Mouse (Mus musculus) urinary bladder, postnatal 14 days (tissue): ENCODE measurements at regions not wholly inside any gene's neighbourhood (a gene's known extent, or its start where the extent isn't known, plus 50 kb on each side); places are given as distances from the start of the nearest gene placed in this dataset.

Source experiments
- DNase-seq: peaks from one replicate; pipeline ENCODE4 v3.0.0; 2021; ENCODE audit warnings: low spot score

DNA sequence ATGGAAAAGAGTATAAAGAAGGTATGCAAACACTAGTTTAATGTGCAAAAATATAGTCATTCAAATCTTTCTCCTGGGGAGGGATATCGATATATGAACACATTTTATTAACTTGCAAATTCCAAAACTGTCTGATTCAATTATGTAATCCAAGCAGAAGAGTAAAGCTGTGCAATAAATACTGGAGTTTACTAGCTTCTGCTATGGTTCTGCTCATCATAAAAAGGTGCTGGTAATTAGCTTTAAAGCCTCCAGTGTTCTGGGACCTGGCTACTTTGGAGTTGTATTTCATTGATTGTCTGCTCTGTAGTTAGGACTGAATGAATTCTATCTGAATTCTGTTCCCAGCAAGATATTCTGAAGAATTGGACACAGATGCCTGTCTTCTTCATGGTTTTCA lies 602.7 kb upstream of the Akr1e1 start:
- DNase-seq = no peak

DNA sequence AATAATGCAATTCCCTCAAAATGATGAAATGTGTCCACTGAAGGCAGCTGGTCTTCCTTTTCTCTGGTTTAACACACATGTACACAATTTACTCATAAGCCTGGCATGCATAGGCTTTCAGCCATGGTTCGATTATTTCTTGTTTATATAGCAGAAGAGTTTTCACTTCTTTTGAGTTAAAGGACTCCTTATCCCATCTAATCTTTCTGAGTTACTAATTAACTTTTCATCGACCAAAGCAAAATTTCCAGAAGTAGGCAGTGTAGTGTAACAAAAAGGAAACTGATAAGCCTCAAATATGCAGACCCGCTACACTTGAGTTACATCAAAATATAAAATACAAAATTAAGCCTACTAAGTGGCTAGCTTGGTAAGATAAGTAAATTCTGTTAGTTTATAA lies 620.5 kb upstream of the Akr1e1 start:
- DNase-seq = no peak

DNA sequence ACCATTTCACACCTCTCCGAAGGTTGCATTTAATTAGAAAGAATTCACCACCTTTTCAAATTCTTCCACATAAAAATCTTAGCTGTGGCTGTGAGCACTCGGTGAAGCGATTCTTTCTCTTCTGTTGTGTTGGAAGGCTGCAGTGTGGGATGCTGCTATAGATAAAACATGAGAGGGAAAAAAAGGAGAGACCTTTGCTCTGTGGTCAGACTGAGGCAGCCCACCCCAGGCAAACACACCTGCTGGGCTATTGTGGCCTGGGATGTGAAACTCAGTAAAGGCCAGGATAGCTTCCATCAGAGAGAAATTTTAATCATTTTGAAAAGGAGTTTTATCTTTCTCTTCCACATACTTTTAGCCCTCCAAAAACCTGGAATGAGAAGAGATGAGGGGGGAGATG lies 625.3 kb upstream of the Akr1e1 start:
- DNase-seq = no peak

DNA sequence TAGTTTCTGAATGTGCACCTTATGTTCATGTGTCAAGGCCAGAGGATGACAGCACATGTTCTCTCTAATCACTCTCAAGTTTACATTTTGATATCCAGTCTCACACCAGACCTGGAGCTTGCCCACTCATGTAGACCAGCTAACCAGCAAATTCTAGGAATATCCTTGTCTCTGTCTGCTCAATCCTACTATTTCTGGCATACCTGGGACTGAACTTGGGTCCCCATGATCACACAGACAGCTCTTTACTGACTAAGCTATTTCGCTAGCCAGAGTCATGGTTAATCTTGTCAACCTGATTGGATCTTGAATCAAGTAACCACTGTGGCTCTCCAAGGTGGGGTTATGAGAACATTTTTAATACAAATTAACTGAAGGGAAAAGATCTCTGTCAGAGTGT lies 625.9 kb upstream of the Klf6 start:
- DNase-seq = no peak

DNA sequence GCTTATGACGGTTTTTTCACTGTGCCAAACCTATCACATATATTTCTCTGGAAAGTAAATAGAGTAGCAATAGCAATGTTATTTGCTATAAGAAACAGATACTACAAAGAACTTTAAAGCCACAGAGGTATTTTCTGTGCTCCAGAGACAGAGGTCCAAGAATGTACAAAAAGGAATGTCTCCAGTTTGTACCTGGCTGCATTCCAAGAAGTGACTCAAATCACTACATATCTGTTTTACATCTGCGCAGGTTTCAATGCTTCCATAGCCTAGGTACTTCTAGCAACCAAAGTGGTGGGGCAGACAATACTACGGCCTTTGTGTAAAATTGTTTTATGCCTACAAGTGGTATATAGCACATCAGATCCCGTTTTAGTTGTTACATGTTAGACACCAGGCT lies 620.7 kb upstream of the Klf6 start:
- peak; percentile 8 for DNase-seq

DNA sequence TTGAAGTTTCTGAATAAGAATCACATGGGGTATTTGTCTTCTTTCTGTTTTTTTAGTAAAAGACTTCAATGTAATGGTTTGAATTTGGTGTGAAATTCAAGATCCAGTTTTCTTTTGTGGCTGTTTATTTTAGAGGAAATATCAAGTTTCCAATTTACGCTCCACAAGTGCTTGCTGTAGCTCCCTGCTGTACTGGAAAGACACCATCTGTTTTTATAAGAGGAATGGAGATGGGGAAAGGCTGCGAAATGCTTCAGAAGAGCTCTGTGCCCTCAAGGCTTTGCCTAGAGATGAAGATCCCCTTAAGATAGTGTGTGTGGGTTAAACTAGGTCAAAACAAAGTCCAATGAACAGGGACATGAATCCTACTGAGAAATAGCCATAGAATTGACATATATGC lies 618.5 kb upstream of the Klf6 start:
- DNase-seq = no peak

DNA sequence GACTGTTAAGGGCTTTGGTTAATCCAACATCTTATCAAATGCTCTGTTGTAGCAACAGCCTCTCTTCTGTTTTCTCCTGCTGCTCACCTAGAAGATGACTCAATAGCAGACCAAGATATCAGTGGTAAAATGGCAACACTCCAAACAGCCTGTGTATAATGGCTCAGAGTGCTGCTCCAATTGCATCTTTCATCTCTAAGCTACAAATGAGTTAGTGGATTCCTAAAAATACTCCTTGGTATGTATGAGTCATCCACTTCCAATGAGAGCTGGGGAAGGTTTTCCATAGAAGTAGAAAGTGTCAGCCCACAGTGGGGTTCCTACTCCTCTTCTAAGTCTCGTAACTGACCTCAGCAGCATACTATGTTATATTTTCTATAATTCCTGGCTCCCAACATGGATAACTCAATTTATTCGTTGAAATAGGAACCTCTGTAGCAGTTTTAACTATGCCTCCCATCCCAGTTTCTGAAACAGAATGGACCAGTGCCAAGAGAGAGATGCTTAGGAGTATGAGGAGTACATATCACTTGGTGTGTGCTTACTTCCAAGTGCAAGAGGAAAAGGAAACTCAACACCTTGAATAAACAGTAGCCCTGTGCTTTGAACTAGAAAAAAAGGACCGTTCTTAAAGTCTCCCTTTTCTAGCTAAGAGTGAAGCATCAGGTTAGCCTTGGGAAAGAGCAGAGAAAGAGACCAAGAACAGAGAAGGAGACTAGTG lies 612.5 kb upstream of the Klf6 start:
- no peak for DNase-seq

DNA sequence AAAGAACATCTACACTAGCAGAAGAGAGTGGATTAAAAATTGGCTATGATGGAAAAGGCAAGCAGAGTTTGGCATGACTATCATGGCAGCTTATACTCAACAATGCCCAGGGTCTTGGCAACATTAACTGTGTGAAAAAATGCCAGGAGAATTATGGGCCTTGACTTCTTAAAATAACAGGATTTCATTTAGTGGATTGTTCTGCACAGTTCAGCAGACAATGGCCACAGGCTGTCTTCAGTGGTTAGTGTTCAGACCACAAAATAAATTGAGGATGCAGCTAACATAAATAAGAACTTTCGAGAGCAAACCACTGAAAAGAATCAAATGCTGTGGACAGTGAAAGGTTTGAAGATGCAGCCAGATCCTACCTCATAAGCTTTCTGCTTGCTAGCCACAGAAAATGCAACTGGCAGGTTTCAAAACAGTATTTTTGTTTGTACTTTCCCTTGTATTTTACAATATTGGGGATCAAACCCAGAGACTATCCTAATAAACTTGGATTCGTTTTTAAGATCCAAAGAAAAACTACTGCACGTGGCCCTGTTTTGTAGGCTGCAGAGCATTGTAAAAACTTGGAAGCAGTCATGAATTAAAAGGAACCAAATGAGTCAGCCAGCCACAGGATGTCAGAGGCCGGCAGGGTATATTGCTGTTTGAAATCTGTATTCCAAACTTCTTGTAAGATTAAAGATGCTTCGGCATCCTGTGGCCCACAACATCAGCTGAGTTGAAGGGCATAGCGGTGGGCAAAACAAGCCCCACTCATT lies 603.2 kb upstream of the Klf6 start:
- DNase-seq = no peak

DNA sequence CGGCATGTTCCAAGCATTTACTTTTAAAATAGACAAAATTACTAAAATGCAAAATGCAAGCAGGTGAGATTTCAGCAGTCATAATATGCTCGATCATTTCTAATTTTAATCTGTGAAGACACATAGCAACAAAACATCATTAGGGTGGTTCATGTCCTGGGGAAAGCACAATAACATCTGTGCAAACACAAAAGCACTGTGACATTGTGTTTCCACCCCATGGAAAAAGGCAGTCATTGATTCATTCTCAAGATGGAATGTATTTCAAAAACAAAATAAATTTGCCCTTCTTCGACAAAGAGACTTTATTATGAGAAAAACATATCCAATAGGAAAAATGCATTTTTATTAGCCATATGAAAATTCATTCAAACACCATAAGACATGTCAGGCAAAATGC lies 601.5 kb upstream of the Klf6 start:
- DNase-seq = no peak

DNA sequence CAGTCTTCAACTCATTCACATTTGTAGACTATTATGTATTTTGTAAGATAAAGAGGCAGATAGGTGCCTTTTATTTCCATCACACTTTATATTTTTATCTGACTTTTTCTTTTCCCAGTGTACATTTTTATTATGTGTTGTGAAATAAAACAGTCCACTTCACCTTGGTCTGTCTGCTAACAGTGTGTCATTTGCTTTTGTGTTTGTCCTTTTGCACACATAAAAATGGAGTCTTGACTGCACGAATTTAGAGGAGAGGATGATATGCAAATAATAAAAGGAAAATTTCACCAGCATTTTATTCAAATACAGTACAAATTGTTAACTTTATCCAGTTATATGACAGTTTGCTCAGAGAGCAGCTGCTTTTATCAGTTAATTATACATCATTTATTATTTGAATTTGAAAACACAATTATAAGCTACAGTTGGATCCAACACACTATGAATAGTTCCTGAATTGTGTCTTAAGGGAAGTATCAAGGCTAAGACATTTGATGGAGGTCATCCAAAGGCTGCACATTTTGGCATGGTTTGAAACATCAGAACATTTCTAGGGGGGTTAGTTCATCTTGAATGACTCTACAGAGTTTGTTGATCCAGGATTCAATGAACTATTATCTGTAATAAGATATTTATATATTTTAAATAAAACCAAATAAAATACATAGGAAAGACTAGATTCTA lies 588.6 kb upstream of the Klf6 start:
- DNase-seq = no peak

DNA sequence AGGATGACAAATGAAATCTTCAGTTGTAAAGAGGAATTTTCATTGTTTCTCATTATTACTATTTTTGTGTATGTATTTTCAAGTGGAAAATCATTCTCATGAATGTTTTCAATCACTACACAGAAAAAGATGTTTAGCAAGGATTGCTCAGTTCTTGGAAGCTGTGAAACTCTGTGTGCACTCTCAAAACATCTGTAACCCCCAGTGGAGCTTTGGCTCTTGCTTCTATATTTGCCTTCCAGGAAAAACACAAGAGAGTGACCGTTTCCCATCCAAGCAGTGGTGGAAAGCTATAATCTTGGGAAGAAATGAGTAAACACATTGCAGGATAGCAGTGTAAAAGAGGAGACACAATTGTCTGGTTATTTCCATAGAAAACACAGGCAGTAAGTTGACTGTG lies 584.7 kb upstream of the Klf6 start:
- no peak for DNase-seq

DNA sequence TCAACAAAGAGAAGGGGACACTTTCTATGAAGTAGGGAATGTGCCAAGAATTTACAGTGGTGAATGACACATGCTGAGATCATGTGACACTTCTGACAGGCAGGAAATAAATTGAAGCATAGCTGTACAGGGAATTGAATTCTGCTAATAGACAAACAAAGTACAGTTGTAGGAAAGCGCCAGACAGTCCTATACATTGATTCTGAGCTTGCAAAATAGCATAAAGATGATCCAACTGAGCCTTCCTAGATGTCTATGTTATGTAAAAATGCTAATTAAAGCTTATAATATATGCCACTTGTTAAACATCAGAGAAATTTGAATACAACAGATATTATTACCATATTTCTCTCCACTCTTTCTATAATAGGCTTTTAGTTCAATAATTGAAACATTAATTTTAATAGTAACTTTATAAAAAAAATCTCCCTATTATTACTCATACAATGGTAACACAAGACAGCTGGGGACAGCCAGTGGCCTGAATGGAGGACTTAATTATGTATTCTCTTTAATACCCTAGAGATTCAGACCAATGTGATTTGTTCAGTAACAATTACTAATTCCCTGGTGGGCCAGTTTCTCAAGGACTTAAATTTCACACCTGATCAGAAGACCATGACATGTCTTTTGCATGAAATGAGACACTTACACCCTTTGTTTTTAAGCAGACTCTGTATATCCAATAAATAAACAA lies 571.4 kb upstream of the Klf6 start:
- no peak for DNase-seq

DNA sequence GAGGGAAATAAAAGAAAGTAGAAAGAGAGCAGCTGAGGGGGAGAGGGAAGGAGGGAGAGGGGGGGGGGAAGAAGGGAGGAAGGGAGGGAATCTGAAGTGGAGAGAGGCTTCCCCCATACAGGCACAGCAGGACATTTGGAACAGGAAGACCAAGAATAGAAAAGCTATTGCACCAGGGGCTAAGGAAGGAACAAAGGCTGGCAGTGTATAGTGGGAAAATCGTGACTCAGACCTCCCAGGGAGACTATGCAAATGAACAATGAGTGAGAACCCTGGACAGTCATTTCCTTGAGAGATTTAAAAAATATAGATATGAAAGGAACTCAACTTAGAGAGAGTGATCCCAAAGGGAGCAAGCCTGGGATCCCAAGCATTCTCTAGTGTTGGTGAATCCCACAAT lies 559.1 kb upstream of the Klf6 start:
- no peak for DNase-seq

DNA sequence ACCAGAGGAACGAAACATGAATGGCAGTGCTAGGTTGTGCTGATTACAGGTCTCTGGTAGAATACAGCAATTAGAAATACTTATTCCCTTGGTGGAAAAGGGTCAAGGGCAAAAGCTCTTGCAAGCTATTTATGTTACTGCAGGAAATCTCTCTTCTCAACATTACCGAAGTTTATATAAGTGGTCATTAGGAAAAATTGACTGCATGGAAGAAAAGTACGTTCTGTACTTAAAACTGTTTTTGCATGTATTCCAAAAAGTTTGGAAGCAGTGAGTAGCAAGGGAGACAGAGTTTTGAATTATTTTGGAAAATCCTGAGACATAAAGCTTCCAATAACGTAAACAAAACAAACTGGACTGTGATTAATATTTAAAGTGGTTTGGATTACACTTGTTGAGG lies 554.6 kb upstream of the Klf6 start:
- DNase-seq = no peak

DNA sequence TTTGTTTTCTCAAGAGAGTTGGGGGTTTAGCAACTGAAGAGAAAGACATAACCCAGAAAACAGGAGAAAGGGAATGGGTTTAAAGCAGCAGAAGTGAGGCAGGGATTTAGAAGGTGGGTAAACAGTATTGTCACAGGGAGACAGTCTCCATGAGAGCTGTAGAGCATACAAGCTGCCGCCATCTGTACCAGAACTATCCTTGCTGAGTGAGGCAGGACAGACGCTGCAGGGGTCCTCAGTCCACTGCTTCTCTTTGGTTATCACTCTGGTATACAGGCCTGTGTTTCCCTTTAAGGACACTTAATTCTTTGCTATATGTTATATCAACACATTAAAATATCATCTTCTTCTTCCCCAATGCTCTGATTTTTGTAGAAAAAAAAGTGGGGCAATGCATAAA lies 548.0 kb upstream of the Klf6 start:
- no peak for DNase-seq

DNA sequence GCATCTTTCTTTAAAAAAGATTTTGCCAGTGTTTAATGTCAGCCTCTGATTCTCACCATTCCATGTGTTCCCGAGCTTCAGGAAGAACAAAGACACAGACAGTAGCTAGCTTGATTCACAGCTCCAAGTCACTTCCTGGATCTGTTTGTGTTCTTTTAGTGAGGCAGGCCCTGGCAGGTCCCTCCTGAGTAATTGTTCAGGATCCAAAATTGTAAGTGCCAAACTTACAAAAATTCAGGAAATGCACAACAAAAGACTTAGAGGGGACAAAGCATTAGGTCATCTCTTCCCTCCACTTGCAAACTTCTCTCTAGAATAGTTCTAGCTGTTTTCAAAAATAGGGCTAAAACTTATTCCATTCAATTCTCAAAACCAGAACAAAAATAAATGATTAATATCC lies 546.3 kb upstream of the Klf6 start:
- no peak for DNase-seq

DNA sequence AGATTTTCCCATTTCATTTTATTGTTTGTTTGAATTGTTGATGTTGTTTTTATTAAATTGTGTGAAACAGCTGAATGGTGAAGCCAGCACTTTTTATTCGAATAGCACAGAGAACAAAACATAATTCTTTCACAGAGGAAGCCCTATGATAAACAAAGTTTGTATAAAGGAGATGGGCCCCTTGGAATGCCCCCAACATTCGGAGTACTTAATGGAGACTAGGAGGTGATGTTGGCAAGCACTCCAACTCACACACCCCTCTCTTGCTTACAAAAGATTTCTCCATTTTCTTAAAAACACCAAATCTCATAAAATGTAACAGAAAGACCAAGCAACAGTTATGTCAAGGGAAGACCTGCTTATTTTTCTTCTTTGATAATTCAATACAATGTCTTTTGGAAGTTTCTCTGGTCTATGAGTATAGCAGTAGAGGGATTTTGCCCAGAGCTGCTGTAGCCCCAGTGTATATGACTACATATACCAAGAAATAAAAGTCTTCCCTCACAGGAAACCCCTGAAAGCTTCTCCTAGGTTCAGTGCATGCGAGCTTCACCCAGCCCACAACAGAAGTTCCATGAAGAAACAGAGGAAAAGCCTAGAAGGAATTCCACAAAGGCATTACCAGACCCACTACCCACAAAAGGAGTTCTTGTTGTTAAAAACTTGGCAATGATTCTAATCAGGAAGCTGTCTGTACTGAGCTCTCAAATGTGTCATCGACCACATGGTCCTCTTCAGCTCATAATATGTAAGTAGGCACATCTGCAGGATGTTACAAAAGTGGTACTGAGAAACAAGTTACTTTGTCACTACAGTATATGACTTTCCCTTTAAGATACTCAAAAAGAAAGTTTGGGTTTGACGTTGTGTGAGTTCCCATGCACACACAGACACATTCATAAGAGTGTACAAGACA lies 543.1 kb upstream of the Klf6 start:
- no peak for DNase-seq

DNA sequence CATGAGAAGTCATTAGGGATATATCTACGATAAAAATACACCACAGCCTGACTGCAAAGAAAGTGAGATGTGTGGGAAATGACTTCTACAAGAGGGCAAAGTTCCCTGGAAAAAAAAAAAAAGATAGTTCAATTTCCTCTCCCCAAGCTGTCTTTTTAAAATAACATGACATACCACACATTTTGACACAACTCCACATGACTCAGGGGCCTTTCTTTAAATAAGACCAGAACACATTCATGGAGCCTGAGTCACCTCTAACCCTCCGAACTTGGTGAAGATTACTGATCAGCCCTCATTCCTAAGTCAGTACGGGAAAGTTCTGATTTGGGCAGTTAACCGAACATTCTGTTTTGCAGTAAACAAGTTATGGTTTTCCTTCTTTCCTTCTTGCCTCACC lies 515.6 kb upstream of the Klf6 start:
- no peak for DNase-seq

DNA sequence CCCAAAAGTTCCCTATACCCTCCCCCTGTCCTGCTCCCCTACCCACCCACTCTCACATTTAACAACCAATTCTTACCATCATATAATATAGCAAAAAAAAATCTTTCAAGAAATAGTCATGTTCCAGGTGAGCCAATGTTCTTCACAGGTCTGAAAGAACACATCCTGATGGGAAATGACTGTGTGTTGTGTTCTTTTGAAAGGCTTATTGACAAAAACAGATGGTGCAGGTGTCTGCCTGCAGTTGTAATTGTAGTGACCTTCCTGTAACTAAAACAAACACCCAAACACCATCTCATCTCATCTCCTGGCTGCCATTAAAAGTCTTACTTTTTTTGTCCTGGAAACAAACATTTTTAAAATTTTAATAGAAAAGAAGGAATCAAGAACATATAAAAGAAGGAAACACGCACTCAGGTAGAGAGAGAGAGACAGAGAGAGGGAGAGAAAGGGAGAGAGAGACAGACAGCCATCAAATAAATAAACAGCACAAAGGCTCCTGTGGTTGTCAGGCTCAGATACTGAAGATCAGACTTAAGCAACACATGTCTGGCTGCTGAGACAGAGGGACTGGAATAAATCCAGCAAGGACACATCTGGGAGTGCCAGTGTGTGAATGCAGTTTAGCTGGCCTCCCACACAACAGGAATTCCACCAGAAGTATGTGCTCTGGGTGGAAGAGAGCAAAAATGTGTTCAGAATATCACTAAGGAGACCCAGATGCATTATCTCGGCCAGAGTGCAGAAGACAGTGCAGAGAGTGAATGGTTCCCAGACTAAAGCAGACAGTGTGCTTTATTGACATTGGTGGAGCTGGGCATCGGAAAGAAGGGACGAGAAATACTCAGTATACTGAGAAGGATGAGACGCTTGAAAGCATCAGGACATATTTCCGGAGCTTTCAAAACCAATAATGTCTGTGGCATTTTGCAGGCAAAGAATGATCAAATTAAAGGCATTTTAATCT lies 513.5 kb upstream of the Klf6 start:
- no peak for DNase-seq

DNA sequence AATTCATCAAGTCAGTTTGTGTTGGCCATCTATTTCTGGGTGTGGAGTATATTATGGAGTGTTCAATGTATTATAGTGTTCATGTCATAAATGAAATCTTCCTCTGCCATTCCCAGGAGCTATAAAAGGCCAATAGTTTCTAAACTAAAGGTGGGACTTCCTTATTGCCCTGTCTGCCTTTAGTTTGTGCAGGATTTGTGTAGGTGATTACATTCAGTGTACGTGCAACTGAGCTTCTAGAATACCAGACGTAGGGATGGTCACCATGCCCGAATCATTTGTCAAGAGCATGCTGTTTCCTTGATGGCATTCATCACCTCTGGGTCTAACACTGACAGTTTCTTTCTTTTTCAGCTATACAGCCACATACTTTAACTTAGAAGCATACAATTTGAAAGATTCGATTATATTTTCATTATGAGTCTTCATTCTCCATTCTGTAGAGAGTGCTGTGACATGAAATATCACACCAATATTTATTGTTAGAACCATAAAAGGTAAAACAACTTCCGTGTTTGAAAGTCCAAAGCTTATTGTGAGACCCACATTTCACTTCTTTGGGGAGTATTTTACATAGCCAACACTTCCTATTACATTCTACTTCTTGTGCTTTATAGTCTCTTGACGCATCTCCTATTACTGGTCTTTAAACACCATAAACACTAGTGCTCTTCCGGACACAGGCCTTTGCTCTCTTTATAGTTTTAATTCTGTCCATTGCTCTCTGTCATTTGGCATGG lies 494.1 kb upstream of the Klf6 start:
- DNase-seq = no peak
